ENCODE assay signal across 17 mouse cellular contexts in the genomic region with DNA sequence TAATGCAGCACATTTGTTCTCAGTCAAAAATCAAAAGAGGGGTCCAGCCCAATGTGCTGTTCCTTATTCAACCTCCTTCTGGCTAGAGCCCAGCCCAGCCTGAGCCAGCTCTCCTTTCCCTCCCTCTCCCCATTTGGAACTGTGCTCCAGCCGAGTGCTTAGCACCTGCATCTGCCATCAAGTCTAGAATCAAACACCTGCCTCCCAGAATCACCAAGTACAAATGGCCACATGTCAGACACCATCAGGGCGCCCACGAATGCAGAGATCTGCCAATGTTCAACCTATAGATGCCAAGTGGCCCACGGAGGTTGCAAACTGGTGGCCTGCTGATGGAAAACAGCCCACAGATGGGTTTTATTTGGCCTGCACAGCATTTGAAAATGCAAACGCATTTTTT. TPM values are rescaled to one million over a fixed set of nuclear protein-coding genes. Genes with fewer than 3 reads are reported as not detected.
DNase-seq lines count a peak whose midpoint lies in the region; ATAC-seq and TF ChIP-seq lines count a peak whose summit lies in the region.
"Had no signal": no experiment of that assay in that cellular context is flagged by ENCODE, and none has a peak within 500 bp of the region (broad histone marks: within the 10 kb centered on the region; RNA-seq: fewer than 3 reads in every experiment).

No protein-coding gene starts in this region.

- no peak for DNase-seq in frontal cortex, postnatal 14 days (ENCODE audit: low spot score in 2 of 2)
- DNase-seq in brain, embryonic 14.5 days (ENCODE audit: low read depth): peak; percentile 78
- peak; percentile 16 to 24 for DNase-seq in cerebellum, postnatal 25 days
- DNase-seq in layer of hippocampus, postnatal 36 days: peak; percentile 41 to 57
- no peak for DNase-seq in heart, postnatal 36 days
- no peak for DNase-seq in heart, adult 8-10 months (ENCODE audit: low spot score)
- DNase-seq in embryo, embryonic 9.5 days (ENCODE audit: extremely low spot score): no peak
- DNase-seq: kidney, postnatal 14 days; lung, adult 18-20 months; retina, postnatal 1 day; thymus, postnatal 25 days had no signal

- no peak for TF ChIP-seq CTCF in brain, embryonic 14.5 days (IDR thresholded peaks at IDR 0.05; ENCODE audit: borderline replicate concordance, extremely low read depth, insufficient read depth, insufficient read length)

- ATAC-seq in frontal cortex, adult (ENCODE audit: low TSS enrichment): peak; percentile 57
- ATAC-seq: activated CD4-positive, CD25-positive, alpha-beta regulatory T cell, adult 4 months; inflammation-experienced regulatory T-cells, adult 6 months had no signal

- intact Hi-C loops in heart, postnatal 36 days (cut with DNase I): no loop called here

- no peak for TF ChIP-seq POLR2A in brain, embryonic 14.5 days (IDR thresholded peaks at IDR 0.05; ENCODE audit: borderline replicate concordance, extremely low read depth, insufficient read depth, insufficient read length, poor library complexity, severe bottlenecking)

RNA-seq across cellular contexts. Expression of a gene that starts 18.1 kb away (rescaled TPM):
- not detected in 2 replicates for polyA plus RNA-seq in brain, embryonic 14.5 days (2012; rRNA removed)
- total RNA-seq in layer of hippocampus, postnatal 36 days (2021): not detected
- total RNA-seq in heart, postnatal 36 days (2021): not detected
- total RNA-seq in heart, adult 8-10 months (2022): not detected
- total RNA-seq: gastrocnemius, postnatal 4 days had no signal
- polyA plus RNA-seq: activated CD4-positive, CD25-positive, alpha-beta regulatory T cell, adult 4 months; limb, embryonic 12.5 days; neural tube, embryonic 14.5 days had no signal

Comparison
In these comparisons a context has a peak if more than half of its experiments do, and no peak if none do; other contexts are left out.
1. DNase-seq: peak in brain, embryonic 14.5 days (single experiment), cerebellum, postnatal 25 days (2 of 2) and layer of hippocampus, postnatal 36 days (2 of 2); none in frontal cortex, postnatal 14 days (0 of 2), heart, postnatal 36 days (0 of 2), heart, adult 8-10 months (single experiment) and embryo, embryonic 9.5 days (single experiment).